Mouse (Mus musculus) cerebellum, adult 8-10 months (tissue): Measurements from ENCODE around the gene Rapgef2.

ENCODE experiments used
- DNase-seq: peaks from one replicate; pipeline ENCODE4 v3.0.0; 2022

Gene Rapgef2

DNA sequence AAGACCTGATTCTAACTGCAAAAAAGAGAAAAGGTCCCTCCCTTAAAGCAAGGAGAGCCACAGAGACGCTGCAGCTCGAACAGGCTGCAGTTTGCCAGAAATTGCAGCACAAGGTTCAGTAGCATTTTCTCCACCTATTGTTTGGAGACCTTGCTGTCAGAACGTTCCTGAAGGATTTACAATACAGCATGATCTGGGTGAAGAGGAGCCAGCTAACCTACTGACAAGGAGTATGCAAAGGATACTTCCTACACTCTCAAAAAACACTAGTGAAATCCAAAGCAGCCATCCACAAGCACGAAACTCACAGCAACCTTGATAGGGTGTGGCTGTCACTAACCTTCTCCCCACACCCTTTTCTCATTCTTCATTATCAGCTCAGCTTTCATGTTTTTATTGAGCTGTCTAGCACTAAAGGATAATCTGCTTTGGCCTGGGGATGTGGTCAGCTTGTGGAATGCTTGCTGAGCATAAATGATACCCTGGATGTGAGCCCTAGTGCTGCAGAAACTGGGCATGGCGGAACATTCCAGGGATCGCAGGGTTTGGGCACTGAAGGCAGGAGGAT, 124.4 kb downstream of the Rapgef2 start:
- DNase-seq, result no peak

- DNase-seq, result no peak
These were observed 125.1 kb downstream of the Rapgef2 start for GRCm38 (mm10) chr3:79161093-79161723.

DNA sequence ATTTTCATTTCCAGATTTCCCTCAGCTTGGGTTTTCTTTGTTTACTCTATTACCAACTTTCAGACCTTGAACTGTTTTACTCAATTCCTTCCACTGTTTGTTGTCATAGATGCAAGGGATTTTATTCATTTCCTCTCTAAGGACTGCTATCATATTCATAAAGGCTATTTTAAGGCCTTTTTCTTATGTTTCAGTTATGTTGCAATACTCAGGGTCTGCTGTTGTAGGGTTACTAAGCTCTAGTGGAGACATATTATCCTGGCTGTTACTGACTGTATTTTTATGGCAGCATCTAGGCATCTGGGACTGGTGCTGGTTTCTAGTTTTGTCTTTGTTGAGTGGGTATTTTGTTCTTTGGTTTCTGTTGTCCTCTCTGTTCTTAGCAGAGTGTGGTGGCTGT, 128.1 kb downstream of the Rapgef2 start:
- DNase-seq, result no peak

- DNase-seq, result no peak
These were observed 133.3 kb downstream of the Rapgef2 start for GRCm38 (mm10) chr3:79153039-79153487.

DNA sequence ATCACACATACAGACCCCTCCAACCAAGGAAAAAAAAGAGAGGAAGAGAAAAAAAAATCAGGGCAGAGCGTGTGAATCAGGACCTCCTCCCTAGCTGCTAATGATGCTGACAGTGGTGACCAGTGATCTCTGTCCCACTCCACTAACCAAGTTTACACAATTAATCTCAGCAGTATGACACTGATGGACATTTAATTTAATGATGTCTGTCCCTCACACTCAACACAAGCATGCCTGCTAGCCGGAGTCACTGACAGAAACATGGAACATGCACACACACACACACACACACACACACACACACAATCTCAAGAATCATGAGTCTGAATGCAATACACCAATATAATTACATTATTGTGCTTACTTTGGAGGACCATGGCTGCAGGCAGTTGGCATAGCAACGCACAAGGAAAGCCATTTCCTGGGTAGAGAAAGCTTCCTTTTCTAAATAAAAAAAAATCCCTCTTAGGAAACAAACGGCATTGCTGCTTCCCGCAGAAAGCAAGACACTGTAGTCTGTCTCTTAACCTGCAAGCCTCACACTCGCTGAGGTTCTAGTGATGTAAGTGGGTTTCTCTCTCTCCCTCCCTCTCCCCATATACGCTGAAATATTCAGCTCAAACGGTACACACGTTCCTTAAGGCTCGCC, 140.8 kb downstream of the Rapgef2 start:
- DNase-seq, result peak; percentile 52

- DNase-seq, result peak; percentile 58
These were observed 141.5 kb downstream of the Rapgef2 start for GRCm38 (mm10) chr3:79144672-79145406.

DNA sequence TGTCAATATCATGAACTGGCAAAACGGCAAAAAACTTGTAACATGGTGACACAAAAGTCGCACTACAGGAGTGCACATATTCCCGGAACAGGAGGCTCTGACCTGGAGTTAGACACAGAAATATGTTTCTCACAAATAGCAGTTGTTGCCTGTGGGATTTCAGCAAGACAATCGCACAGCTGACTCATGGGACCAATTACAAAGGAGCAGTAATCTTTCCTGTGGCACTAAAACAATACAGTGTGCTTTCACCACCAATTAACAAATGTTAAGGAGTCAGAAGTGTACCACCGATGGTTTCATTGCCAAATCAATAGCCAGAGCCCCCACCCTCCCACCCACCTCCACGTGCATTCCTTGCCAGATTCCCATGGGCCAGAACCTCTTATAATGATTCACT, 142.2 kb downstream of the Rapgef2 start:
- DNase-seq, result no peak

DNA sequence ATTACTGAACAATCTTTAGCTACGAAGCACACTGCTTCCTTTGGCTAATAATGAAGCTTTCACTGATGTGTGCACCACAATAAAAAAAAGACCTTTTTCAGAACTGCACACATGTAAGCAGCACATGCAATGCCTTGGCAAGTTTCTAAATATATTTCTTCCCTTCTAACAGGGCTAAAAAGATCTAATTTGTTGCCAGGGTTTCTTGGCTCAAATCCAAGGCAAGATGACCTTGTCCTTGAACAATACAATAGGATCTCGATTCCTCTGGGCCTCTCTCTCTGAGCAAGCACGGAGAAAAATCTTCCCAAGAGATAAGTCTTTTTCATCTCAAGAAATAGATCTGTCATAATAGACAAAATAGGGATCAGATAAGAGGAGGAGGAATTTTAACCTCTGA, 147.1 kb downstream of the Rapgef2 start:
- no peak for DNase-seq

- no peak for DNase-seq
These were observed 147.7 kb downstream of the Rapgef2 start for GRCm38 (mm10) chr3:79138601-79139000.

GRCm38 (mm10) chr3:79130991-79131390, 155.3 kb downstream of the Rapgef2 start:
- no peak for DNase-seq

DNA sequence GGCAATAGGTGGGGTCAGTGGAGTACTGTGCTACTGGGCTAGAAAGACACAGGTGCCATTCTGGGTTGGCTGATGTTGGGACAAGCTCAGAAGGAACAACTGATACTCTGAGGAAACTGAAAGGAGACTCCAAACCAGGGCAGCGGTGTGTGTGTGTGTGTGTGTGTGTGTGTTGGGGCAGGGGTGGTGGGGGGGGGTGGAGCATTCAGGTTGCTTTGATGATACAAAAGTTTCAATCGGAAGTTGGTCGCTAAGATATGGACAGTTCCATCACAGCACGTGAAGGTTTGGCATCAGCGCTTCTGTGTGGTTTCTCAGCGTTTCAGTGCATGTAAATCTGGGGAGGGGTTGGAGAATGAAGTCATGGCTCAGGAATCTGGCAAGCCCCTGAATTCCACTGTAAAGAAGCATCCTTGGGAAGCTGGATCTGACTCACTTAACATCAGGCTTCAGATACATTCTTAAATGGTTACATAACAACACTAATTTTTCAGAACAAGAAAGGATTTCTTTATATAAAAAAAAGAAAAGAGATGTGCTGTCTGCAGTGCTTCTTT, 157.2 kb downstream of the Rapgef2 start:
- no peak for DNase-seq

- no peak for DNase-seq
These were observed 158.5 kb downstream of the Rapgef2 start for GRCm38 (mm10) chr3:79127797-79128196.

GRCm38 (mm10) chr3:79126857-79127256, 159.5 kb downstream of the Rapgef2 start:
- DNase-seq, result no peak

DNA sequence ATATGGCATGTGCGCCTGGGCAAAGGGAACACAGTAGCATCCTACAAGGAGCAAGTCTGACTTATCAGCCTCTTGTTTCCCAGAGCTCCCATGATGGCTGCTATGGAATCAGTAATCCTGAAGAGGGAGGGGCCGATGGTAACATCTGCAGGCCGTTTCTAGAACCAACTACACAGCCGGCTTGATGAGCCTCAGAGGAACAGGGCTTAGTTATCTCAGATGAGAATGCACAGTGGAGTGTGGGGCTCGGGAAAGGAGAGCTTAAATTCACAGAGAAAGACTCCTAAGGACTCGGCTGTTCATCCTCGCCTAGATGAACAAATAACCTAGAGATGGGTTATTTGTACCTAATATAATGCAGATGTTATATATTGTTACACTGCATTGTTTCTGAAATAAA, 164.9 kb downstream of the Rapgef2 start:
- no peak for DNase-seq

- DNase-seq, result no peak
These were observed 166.3 kb downstream of the Rapgef2 start for GRCm38 (mm10) chr3:79119983-79120382.

GRCm38 (mm10) chr3:79110153-79110552, 176.2 kb downstream of the Rapgef2 start:
- DNase-seq, result no peak

- DNase-seq, result peak; percentile 30
These were observed 178.1 kb downstream of the Rapgef2 start for GRCm38 (mm10) chr3:79108246-79108645.

DNA sequence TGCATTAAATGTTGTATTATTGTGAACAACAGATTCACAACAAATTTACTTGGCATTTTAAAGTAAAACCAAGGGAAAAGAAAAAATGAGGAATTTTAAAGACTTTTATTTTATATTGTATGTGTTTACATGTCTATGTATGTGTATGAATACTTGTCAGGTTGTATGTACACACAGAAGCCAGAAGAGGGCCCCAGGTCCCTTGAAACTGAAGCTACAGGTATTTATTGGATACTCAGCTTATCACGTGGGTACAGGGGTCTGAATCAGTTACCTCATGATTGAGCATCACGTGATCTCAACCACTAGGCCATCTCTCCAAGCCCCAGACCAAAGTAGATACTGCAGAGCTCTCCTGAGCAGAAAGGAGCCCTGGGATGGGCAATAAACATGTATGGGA, 180.0 kb downstream of the Rapgef2 start:
- DNase-seq, result no peak

- DNase-seq, result no peak
These were observed 182.7 kb downstream of the Rapgef2 start for GRCm38 (mm10) chr3:79103604-79104003.

DNA sequence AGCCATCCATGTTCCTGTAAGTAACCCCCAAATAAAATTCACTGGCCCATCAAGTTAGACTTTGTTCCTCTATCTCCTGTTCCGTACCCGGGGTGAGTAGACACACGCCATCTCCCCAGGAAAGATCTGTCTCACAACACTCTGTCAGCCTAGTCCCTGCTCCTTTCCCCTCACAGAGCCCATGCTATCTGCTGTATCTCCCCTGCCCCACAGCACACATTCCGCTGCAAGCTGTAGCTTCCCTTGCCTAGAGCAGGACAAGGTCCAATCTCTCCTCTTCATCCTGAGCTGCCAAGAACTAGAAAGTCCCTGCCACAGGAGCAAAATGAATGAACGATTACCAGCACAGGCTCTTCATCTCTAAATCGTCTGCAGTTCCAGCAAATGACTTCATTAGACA, 184.6 kb downstream of the Rapgef2 start:
- DNase-seq, result no peak

DNA sequence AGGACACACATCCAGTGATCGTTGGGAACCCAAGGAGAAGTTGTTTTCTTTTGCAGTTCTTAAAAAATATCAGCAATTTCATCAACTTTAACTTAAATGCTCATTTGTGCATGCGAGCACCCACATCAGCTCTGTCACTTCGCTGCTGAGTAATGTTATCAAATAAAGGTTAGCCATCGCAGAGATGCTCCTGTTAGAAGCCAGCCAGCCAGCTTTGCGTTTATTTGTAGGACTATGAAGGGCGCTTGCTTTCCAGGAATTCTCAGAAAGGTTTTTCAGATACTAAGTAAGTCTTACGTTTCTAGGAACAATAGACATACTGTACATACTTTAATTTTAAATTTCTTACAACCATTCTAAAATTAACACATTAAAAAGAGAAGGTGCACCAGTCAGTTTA, 185.5 kb downstream of the Rapgef2 start:
- DNase-seq, result no peak

DNA sequence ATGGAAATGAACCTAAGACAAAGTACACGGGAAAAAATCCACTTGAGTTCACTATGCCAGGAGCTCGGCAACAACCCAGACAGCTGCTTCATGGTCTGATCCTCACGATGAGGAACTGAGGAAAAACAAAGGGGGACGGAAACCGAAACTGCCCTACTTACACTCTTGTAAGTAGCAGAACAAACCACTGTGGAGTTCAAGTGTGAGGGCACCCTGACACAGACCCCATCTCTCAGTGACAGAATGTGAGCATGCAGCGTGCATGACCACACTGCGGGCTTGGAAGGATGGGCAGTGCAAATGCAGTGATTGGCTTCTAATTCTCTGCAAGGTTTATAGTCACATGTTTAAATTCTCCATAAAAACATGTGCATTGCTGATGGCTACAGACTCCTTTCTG, 197.2 kb downstream of the Rapgef2 start:
- no peak for DNase-seq

DNA sequence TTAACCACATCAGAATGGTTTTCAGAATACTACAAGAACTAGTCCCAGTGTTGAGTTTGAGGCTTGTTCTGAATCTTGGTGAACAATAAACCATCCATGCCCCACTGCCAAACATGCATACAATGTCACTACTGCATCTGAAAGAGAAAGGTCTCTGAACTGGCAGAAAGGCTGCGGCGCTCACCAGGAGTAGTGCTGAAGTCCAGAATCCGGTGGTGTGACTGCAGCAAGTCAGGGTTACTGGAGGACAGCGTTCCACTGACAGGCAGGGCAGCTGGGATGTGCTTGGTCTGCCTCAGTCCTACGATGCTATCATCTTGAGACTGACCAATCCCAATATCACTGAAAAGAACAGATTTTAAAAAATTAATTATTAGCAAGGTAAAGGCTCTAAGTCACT, 197.9 kb downstream of the Rapgef2 start:
- DNase-seq, result no peak

- no peak for DNase-seq
These were observed 200.0 kb downstream of the Rapgef2 start for GRCm38 (mm10) chr3:79086282-79086681.
